Mouse (Mus musculus) liver, adult 2 months (tissue): Measurements from ENCODE around the gene Shank2.

Experiments
- CTCF ChIP-seq: fragments of 200-500 bp; IDR thresholded peaks from 2 replicates; pipeline ENCODE4 v1.5.1; 2011; ENCODE audit warnings: low read depth, low read length, control low read depth
- POLR2A ChIP-seq: fragments of 200-500 bp; IDR thresholded peaks from 2 replicates; pipeline ENCODE4 v1.6.1; 2011; ENCODE audit warnings: low read length, control low read depth; ENCODE audit not compliant: insufficient read depth; ENCODE audit errors: extremely low read depth

GRCm38 (mm10) chr7:144030796-144031195 lies 29.1 kb downstream of the Shank2 start:
- TF ChIP-seq CTCF (no peak), POLR2A (no peak)
